Mouse (Mus musculus) liver, embryonic 11.5 days (tissue): ENCODE measurements around the gene Hist1h2ab. TPM values are rescaled to one million over a fixed set of nuclear protein-coding genes. Genes with fewer than 3 reads are reported as not detected.

Experiments
- ATAC-seq: fragments of 200-750 bp; cut with Nextera tagmentation; replicated peaks from 2 replicates; pipeline ENCODE4 v1.8.0; 2017; ENCODE audit warnings: moderate number of reproducible peaks, mild to moderate bottlenecking, moderate TSS enrichment, moderate library complexity; ENCODE audit not compliant: low FRiP score
- DNase-seq: peaks from one replicate; pipeline ENCODE4 v3.0.0-alpha.2; 2017; ENCODE audit warnings: low spot score
- H3K27ac ChIP-seq: fragments of 300-500 bp; sonication (generic); 2 replicates; pipeline ENCODE4 v1.5.1; 2014; ENCODE audit warnings: mild to moderate bottlenecking, low read depth, low read length, control low read depth
- H3K27me3 ChIP-seq: fragments of 300-500 bp; sonication (generic); replicated peaks from 2 replicates; pipeline ENCODE4 v1.6.1; 2014; ENCODE audit warnings: low read length, mixed read lengths; ENCODE audit not compliant: control insufficient read depth, insufficient read depth
- H3K36me3 ChIP-seq: fragments of 300-500 bp; sonication (generic); 2 replicates; pipeline ENCODE4 v1.6.1; 2014; ENCODE audit warnings: mild to moderate bottlenecking, low read length, moderate library complexity, mixed read lengths; ENCODE audit not compliant: control insufficient read depth, insufficient read depth
- H3K4me1 ChIP-seq: fragments of 300-500 bp; sonication (generic); replicated peaks from 2 replicates; pipeline ENCODE4 v1.6.1; 2014; ENCODE audit warnings: low read length, mixed read lengths; ENCODE audit not compliant: control insufficient read depth, insufficient read depth
- H3K4me2 ChIP-seq: fragments of 300-500 bp; sonication (generic); 2 replicates; pipeline ENCODE4 v1.6.1; 2014; ENCODE audit warnings: mild to moderate bottlenecking, control low read depth, moderate library complexity
- H3K4me3 ChIP-seq: fragments of 300-500 bp; sonication (generic); 2 replicates; pipeline ENCODE4 v1.5.1; 2014; ENCODE audit warnings: low read depth, low read length, control low read depth
- H3K9ac ChIP-seq: fragments of 300-500 bp; sonication (generic); 2 replicates; pipeline ENCODE4 v1.6.1; 2014; ENCODE audit warnings: low read depth, low read length, control low read depth
- H3K9me3 ChIP-seq: fragments of 300-500 bp; sonication (generic); 2 replicates; pipeline ENCODE4 v1.6.1; 2016; ENCODE audit warnings: low read length, inconsistent platforms, mixed read lengths; ENCODE audit not compliant: control insufficient read depth
- WGBS: fragments of 180-500 bp; shearing (Covaris S2); extraction: QIAGEN DNeasy Blood & Tissue Kit; methylation state at CpG from one replicate; pipeline ENCODE4 v1.1.7; 2014; 5-methylcytosine and 5-hydroxymethylcytosine counted together
- polyA plus RNA-seq: library from polyadenylated mRNA; unstranded; fragments of >200 nt; fragmentation: Nextera tagmentation; extraction: Ambion mirVana; gene quantifications from 2 replicates; pipeline ENCODE4 v1.2.1, GENCODE M21; 2014

Gene Hist1h2ab
- polyA plus RNA-seq, 1 experiment from 2014 or later: 42.1 TPM

- ATAC-seq: no peak
- no peak overlapping the region for H3K9ac ChIP-seq
- no peak overlapping the region for H3K27ac ChIP-seq
- DNase-seq: no peak
- no peaks in the 10 kb centered on the region for H3K27me3 ChIP-seq
- no peak overlapping the region for H3K4me3 ChIP-seq
- no peaks in the 10 kb centered on the region for H3K36me3 ChIP-seq
- H3K9me3 ChIP-seq: no peaks in the 10 kb centered on the region
- peaks cover 17% of the 10 kb centered on the region for H3K4me1 ChIP-seq
- H3K4me2 ChIP-seq: no peak overlapping the region
- 89% methylated on average over 5 of the region's 5 CpGs for WGBS
Measured at GRCm38 (mm10) chr13:23729706-23730105, 21.2 kb upstream of the Hist1h2ab start.

GRCm38 (mm10) chr13:23730479-23730878 lies 20.4 kb upstream of the Hist1h2ab start:
- Histone ChIP-seq H3K9me3 (no peaks in the 10 kb centered on the region), H3K9ac (no peak overlapping the region), H3K4me2 (peak overlapping the region; percentile 27), H3K4me3 (no peak overlapping the region), H3K36me3 (no peaks in the 10 kb centered on the region), H3K27me3 (no peaks in the 10 kb centered on the region), H3K4me1 (peaks cover 12% of the 10 kb centered on the region; the same call in 1 of the 2 replicates), H3K27ac (no peak overlapping the region)
- WGBS: 42% methylated on average over 8 of the region's 8 CpGs
- no peak for DNase-seq
- peak; percentile 50 for ATAC-seq

- peaks cover 12% of the 10 kb centered on the region; the same call in 1 of the 2 replicates for H3K4me1 ChIP-seq
- no peak overlapping the region for H3K4me2 ChIP-seq
- no peaks in the 10 kb centered on the region for H3K36me3 ChIP-seq
- DNase-seq (no peak), ATAC-seq (0 out of 2 replicates have a peak, but pooled peaks have one; percentile 29)
- H3K9ac ChIP-seq: no peak overlapping the region
- no peak overlapping the region for H3K4me3 ChIP-seq
- no peak overlapping the region for H3K27ac ChIP-seq
- WGBS: 25% methylated on average over 8 of the region's 8 CpGs
- no peaks in the 10 kb centered on the region for H3K9me3 ChIP-seq
- no peaks in the 10 kb centered on the region for H3K27me3 ChIP-seq
Measured at GRCm38 (mm10) chr13:23732156-23732804, 18.6 kb upstream of the Hist1h2ab start.

- Histone ChIP-seq H3K4me3 (no peak overlapping the region), H3K4me1 (peaks cover 7% of the 10 kb centered on the region), H3K27ac (peak overlapping the region; percentile 32; the same call in 1 of the 2 replicates), H3K36me3 (no peaks in the 10 kb centered on the region), H3K9me3 (no peaks in the 10 kb centered on the region), H3K27me3 (no peaks in the 10 kb centered on the region), H3K9ac (no peak overlapping the region), H3K4me2 (no peak overlapping the region)
- no peak for ATAC-seq
- WGBS: 91% methylated on average over 5 of the region's 5 CpGs
- DNase-seq: no peak
Measured at GRCm38 (mm10) chr13:23737091-23737490, 13.8 kb upstream of the Hist1h2ab start.

GRCm38 (mm10) chr13:23738041-23738440 lies 12.9 kb upstream of the Hist1h2ab start:
- WGBS: 23% methylated on average over 4 of the region's 4 CpGs
- no peaks in the 10 kb centered on the region for H3K9me3 ChIP-seq
- peak overlapping the region; percentile 100 for H3K27ac ChIP-seq
- DNase-seq (no peak), ATAC-seq (no peak)
- no peaks in the 10 kb centered on the region for H3K36me3 ChIP-seq
- H3K27me3 ChIP-seq: no peaks in the 10 kb centered on the region
- peak overlapping the region; percentile 83 for H3K9ac ChIP-seq
- peak overlapping the region; percentile 91 for H3K4me2 ChIP-seq
- peaks cover 7% of the 10 kb centered on the region for H3K4me1 ChIP-seq
- peak overlapping the region; percentile 52 for H3K4me3 ChIP-seq

GRCm38 (mm10) chr13:23738677-23739068 lies 12.3 kb upstream of the Hist1h2ab start, which contains the start of gene Hist1h1c:
TSS of gene Hist1h1c (plus strand) at chr13:23738808.
- DNase-seq: peak; percentile 95
- Histone ChIP-seq H3K4me1 (peaks cover 7% of the 10 kb centered on the region), H3K9ac (peak within 1 kb of the TSS; percentile 83), H3K4me2 (peak within 1 kb of the TSS; percentile 91), H3K36me3 (no peaks in the 10 kb centered on the region), H3K27ac (peak within 1 kb of the TSS; percentile 100), H3K27me3 (no peaks in the 10 kb centered on the region), H3K4me3 (peak within 1 kb of the TSS; percentile 52), H3K9me3 (no peaks in the 10 kb centered on the region)
- WGBS: under 1% methylated on average over 30 of the region's 38 CpGs
- ATAC-seq: peak; percentile 83

- Histone ChIP-seq H3K36me3 (no peaks in the 10 kb centered on the region), H3K9ac (peak overlapping the region; percentile 83), H3K27ac (peak overlapping the region; percentile 100), H3K9me3 (no peaks in the 10 kb centered on the region), H3K4me1 (peaks cover 7% of the 10 kb centered on the region), H3K4me2 (peak overlapping the region; percentile 91), H3K4me3 (peak overlapping the region; percentile 52), H3K27me3 (no peaks in the 10 kb centered on the region)
- DNase-seq: peak; percentile 94
- WGBS: under 1% methylated on average over 39 of the region's 39 CpGs
- ATAC-seq: peak; percentile 85
Measured at GRCm38 (mm10) chr13:23739069-23739921, 11.6 kb upstream of the Hist1h2ab start.

GRCm38 (mm10) chr13:23739922-23740252 lies 11.0 kb upstream of the Hist1h2ab start:
- Histone ChIP-seq H3K4me3 (peak overlapping the region; percentile 52), H3K9me3 (no peaks in the 10 kb centered on the region), H3K9ac (peak overlapping the region; percentile 83), H3K36me3 (no peaks in the 10 kb centered on the region), H3K4me1 (peaks cover 7% of the 10 kb centered on the region), H3K27ac (peak overlapping the region; percentile 100), H3K4me2 (peak overlapping the region; percentile 91), H3K27me3 (no peaks in the 10 kb centered on the region)
- ATAC-seq (no peak), DNase-seq (no peak)
- under 1% methylated on average over 14 of the region's 14 CpGs for WGBS
